Mouse (Mus musculus) activated CD4-positive, CD25-positive, alpha-beta regulatory T cell (primary cell): ENCODE data around the gene Gm49673. TPM values are rescaled to one million over a fixed set of nuclear protein-coding genes. Genes with fewer than 3 reads are reported as not detected.

Experiments used
- polyA plus RNA-seq, 2 experiments: library from polyadenylated mRNA; unstranded; fragments of 100-300 nt; shearing (Covaris generic); gene quantifications; one replicate each; pipeline ENCODE4 v1.2.1; 2017

The Gm49673 gene
- under 1 TPM; 0.16 to 0.68 TPM for polyA plus RNA-seq

GRCm38 (mm10) chr17:8147439-8148316 lies at the start of gene Gm49673, which contains the start of gene Rnaset2a:
Gene Gm49673, minus strand, starts transcription at chr17:8147788.
Gene Rnaset2a, minus strand, starts transcription at chr17:8148097.

DNA sequence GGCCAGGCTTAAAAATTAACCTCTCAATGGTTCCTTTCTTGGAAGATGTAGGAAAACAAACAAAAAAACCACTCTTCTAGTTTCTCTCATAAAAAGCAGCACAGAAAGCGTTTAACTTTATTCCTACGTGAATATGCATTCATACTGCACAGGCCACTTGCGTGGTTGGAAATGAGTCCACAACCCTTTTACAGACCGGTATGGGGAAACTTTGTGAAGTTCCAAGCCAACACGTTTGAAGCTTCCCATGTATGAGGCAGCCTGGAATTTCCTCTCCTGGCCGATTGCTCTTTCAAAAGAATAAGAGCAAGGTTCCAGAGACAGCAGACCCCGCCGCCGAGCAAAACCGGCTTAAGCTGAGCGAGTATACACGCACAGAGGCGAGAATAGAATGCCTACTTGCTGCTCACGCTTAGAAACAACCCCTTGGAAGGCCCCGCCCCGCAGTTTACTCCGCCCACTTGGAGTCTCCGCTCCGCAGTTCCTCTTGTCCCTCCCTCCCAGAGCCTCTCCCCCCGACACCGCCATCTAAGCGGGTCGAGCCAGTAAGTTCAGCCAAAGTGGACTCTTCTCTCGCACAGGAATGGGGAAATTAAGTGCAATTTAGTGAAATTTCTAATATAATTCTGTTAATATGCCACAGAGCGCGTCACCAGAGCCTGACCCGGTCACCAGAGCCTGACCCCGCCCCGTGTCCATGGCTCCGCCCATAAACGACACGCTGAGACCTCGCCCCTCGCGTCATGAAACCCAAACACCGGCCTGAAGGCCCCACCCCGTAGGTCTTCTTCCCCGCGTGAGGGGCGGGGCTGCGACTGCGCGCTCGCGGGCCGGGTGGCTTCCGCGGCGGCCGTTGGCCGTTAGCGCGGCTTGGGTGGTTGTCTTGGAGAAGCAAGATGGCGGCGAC lies 17.4 kb upstream of the Gm49673 start, which contains the start of gene Fgfr1op:
Fgfr1op (plus strand) TSS at position 801 of the 907 bp plus-strand sequence.

Other genes starting within 250 kb of the Gm49673 start
- 100 to 1,000 TPM in 1 of 2 experiments, 10 to 100 TPM in 1; 90.8 to 115 TPM for gene Tagap, start 221.8 kb downstream of the Gm49673 start, polyA plus RNA-seq
- 10 to 100 TPM; 18.9 to 20.5 TPM for gene Rsph3a, start 202.2 kb downstream of the Gm49673 start, polyA plus RNA-seq
- 10 to 100 TPM; 62.0 to 99.3 TPM for gene Rnaset2a, start 309 bp upstream of the Gm49673 start, polyA plus RNA-seq
- gene Fgfr1op, start 17.7 kb upstream of the Gm49673 start, polyA plus RNA-seq, result 10 to 100 TPM; 15.8 to 25.0 TPM
- 10 to 100 TPM; 15.8 to 23.5 TPM for gene Ccr6, start 88.3 kb upstream of the Gm49673 start, polyA plus RNA-seq
- gene Mpc1, start 135.1 kb upstream of the Gm49673 start, polyA plus RNA-seq, result 100 to 1,000 TPM; 157 to 172 TPM
- gene Sft2d1, start 163.3 kb upstream of the Gm49673 start, polyA plus RNA-seq, result 100 to 1,000 TPM; 181 to 232 TPM
- under 1 TPM in 1 of 2 experiments, not detected in 1; 0.25 TPM for gene Prr18, start 189.7 kb upstream of the Gm49673 start, polyA plus RNA-seq
- gene T2, start 208.2 kb upstream of the Gm49673 start, polyA plus RNA-seq, result not detected